Mouse (Mus musculus): ENCODE results near the gene Cfap45.

Gene Cfap45

DNA sequence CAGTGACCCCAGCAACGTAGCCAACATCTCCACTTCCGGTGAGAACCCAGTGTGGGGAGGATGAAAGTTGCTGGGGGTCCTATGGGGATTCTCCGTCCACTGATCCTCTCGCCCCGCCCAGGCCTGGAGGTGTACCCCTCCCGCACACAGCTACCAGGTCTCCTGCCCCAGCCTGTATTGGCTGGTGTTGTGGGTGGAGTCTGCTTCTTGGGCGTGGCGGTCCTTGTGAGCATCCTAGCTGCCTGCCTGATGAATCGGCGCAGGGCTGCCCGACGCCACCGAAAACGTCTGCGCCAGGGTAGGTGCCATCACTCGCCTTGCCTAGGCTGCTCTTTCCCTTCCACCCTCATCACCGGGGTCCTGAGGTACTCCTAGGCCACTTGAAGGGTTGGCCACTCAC is 24.6 kb upstream of the Cfap45 start:
- no peak for DNase-seq (ENCODE audit: extremely low spot score, low spot score)

DNA sequence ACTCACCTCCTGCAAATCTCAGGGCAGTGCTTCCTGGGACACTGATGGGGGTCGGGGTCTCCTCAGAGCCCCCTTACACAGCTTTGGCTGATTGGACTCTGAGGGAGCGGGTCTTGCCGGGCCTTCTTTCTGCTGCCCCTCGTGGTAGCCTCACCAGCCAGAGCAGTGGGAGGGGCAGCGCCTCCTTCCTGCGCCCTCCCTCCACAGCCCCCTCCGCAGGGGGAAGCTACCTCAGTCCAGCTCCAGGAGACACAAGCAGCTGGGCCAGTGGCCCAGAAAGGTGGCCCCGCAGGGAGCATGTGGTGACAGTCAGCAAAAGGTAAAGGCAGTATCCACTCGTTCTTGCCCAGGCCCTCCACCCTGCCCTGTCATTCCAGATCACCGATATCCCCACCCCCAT is 23.2 kb upstream of the Cfap45 start:
- DNase-seq (ENCODE audit: extremely low spot score, low spot score): no peak

DNA sequence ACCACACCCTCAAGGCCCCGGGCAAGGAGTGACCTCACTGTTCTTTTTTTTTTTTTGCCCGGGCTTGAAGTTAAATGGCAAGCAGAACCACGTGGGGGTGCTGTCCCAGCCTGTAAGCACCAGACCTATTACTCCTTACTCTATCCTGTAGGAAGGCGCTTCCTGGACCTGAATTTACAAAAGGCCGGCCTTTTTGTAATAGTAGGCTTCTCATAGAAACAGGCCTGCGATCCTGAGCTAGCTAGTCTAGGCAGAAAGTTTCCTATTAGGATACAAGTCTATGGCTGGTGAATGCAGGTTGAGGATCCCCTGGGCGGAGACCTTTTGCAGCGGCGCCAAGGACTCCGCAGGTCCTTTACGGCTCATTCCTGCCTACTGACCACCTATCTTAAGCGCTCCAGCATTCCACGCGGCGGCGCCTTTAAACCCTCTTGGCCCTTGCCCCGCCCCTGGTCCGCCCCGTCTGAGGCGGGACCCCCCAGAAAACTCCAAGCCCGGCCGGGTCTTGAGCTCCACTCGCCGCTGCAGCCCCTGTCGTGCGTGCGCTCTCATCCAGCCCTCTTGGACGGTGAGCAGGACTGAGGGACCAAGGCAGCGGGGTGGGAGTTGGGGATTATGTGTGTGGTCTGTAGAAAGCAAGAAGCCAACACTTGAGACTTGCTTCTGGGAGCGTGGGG is 20.7 kb upstream of the Cfap45 start, which contains the start of gene Tagln2:
Gene Tagln2, plus strand, starts transcription at position 283 of the 677 bp plus-strand sequence.
- peak; percentile 83 for DNase-seq (ENCODE audit: extremely low spot score, low spot score)

DNA sequence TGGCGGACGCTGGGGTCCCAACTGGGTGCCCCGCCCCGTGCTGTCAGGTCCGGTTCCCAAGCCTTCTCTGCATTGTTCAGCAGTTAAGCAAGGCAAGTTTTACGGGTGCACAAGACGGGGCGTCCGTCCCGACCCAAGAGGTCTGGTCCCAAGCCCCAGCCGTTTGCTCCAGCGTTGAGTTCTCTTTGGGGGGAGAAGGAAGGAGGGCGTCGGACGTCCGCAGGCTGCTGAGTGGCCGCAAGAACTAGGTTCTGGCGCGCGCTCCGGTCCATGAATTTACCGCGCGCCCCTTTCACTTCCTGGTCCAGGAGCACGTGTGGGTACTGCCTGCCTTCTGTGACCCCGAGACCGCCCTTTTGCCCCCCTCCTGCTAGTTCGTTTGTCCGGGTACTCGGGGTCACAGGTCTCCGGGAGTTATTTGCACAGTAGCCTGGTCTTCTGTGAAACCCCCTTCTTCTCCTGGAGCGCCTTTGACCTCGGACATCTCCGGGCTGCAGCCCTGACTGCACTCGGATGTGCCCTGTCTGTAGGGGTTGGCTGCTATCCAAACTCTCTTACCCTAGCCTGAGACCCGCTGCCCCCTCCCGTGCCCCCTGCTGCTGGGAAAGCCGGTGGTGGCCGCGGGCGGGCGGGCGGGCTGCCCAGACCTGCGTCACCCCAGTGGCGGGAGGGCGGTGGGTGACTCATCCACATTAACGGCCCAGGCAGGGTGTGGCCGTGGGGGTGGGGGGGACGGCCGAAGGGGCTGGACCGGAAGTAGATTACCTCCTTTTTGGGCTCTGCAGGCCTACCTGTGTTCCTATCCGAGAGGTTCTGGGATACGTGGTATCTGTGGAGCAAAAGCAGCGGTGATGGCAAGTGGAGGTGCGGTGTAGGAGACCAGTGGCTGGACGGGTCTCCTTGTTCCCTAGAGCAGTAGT is 19.9 kb upstream of the Cfap45 start:
- peak; percentile 68 for DNase-seq (ENCODE audit: extremely low spot score, low spot score)

DNA sequence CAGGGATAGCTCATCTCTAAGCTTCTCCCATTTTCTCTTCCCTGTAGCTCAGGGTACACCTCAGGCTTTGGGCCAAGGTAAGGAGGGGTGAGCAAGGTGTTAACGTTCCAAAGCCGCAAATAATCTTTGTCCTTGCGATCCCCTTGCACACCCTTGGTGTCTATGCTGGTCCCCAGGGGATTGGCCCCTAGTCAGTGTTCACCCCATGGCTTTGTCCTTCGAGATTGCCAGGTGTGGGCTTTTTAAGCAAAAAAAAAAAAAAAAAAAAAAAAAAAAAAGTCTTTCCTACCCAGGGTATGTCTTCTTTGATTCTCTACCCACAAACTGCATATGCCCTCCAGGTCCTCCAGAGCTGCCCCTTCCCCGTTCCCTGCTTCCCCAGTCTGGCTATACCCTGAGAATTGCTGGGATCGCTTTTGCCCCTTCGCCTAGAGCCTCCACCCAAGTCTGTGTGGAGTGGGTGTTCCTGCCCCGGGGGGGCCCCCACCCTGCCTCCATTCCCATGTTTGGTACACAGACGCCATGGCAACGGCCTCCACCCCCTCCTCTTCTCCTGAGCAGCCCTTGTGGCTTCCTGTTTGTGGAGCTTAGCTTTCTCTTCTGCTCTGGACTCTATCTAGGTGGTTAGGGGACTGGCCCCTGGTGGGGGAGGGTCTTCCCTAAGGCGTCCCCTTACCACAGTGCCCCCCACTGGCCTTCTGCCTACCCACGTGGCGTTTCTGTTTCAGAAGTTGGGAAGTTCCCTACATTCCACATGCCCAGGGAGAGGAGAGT is 19.0 kb upstream of the Cfap45 start:
- peak; percentile 56 for DNase-seq (ENCODE audit: extremely low spot score, low spot score)

DNA sequence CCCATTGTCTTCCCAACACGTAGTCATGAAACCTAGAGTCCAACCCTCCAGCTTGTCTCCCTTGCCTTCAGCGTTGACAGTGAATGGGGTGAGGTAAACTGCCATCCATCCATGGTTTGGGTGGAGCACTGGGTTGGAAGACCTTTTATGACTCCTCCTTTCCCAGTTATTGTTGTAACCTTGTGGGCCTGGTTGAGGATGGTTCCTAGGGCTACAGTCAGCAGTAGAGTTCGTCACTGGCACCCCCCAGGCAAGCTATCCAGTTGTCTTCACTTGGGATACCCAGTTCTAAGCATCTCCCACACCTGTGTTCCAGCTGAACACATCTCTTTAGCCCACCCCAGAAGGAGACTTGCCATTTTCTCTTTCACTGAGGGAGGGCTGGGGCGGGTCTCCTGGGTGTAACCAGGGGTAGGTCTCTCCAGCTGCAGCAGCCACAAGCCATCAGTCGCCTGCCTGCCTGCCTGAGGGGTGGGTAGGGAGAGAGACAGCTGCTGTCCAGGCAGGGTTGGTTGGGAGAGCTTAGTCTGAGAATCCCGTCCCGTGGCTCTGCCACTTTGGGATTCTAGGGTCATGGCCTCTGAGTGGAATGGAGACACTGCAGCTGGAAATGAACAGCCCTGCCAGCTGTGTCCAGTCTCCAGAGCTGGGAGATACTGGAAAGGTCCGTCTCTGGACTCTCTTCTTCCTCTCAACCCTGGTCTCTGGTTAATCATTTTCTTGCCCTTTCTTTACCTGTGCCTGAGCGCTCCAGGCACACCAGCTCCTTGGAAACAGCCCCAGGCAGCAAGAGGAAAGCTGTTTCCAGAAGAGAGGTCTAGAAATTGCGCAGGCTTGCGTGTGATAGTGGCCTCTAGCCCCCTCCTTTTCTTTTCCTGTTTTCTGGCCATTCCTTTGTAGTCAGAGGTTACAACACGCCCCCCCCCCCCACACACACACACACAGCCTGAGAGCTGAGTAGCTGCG is 18.2 kb upstream of the Cfap45 start:
- DNase-seq (ENCODE audit: extremely low spot score, low spot score): no peak

DNA sequence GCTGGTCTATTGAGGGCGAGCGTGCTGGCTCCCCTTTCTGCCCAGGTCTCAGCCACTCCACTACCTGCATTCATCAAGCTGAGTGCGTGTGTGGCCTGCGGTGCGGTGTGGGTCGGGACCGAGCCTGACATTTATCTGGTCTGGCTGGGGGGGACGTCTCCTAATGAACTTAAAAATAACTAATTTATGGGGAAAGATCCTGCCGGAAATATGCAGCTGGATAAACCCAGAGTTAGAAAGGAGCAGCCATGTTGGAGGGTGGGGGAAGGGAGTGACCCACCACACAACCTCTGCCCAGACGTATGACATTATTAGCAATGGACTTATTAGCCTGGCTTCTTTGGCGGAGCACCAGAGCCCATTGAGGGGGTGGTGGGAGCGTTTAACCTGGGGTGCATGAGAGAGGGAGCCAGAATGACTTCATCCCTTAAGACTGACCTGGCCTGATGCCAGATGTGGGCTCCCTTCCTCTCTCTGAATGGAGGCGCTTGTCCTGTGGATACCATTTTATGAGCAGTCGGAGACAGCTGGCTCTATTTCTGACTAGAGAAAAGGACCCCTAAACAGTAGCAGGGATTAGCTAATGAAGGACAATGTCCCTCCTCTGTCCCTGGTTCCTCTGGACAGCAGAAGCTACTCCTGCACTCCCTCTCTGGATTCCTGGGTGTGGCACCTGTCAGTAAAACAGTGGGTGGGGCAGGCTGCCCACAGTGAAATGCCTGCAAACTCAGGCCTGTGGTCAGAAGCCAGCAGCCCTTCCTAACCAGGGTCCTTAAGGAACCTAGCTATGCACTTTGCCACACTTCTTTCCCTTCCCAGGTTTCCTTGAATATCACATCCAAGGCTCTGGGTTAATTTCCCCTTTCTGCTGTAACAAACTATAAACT is 17.2 kb upstream of the Cfap45 start:
- DNase-seq (ENCODE audit: extremely low spot score, low spot score): no peak

DNA sequence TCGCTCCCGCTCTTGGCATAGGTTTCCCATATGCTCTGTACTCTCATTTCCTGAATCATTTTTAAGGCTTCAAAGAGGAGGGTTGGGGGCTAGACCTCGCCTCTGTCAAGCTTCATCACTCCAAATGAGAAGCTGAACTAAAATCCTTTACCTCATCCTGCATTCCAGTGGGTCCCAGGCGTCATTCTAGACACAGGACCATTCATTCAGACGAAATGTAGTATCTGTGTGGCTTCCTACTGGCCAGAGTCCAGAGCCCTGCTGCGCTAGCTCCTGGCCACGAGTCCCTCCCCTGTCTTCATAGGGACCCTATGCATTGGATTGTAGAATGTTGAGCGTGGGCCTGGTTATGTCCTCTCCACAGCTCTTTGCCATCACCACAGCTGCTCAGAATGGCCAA is 15.8 kb upstream of the Cfap45 start:
- DNase-seq (ENCODE audit: extremely low spot score, low spot score): no peak

DNA sequence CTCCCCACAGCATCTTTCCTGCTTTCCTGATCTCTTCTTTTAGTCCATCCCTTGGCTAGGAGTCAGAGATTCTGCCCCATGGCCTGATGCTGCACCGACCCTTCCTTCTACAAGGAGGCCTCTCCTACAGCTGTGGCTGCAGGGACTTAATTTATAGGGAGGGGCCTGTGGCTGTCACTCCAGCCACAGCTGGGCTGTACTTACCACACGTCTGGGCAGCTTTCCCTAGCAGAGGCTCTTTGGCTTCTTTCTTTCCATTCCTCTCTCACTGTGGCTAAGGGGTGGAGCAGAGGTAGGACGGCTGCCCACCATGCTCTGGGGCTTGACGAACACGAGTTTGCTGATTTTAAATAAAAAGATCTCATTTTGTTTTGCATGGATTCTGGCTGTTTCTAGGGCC is 13.6 kb upstream of the Cfap45 start:
- DNase-seq (ENCODE audit: extremely low spot score, low spot score): no peak

DNA sequence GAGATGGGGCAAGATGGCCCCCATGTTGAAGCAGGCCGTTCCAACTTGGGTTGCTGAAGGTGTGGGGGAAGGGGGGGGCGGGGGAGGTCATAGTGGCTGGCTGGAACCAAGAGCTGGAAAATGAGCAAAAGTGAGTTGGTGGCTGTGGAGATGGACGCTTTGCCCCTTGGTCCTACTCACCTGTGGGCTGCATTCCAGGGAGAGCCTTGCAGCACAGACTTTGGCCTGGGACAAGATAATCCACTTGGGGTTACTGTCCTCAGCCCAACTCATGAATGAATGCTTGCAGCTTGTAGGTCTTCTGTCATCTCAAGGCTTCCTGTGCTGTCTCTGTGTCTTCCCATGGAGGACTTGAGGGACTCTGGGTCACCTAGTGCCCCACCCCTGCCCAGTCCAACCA is 12.9 kb upstream of the Cfap45 start:
- no peak for DNase-seq (ENCODE audit: extremely low spot score, low spot score)

DNA sequence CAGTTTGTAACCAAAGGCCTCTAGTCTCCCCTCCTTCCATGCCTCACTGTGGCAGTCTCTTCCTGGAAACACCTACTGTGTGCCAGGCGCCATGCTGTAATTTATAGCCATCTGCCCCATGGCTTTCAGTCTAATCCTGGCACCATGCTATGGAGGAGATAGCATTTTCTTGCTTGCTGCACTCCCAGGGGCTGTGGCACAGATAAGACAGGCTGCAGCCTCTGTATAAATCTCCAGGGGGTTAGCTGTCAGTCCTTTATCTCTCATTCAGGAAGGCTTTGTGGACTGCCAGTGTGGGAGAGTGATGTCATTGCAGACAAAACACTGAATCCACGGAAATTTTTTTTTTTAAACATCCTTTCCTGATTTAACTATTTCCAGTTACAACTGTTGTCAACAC is 12.4 kb upstream of the Cfap45 start:
- no peak for DNase-seq (ENCODE audit: extremely low spot score, low spot score)

DNA sequence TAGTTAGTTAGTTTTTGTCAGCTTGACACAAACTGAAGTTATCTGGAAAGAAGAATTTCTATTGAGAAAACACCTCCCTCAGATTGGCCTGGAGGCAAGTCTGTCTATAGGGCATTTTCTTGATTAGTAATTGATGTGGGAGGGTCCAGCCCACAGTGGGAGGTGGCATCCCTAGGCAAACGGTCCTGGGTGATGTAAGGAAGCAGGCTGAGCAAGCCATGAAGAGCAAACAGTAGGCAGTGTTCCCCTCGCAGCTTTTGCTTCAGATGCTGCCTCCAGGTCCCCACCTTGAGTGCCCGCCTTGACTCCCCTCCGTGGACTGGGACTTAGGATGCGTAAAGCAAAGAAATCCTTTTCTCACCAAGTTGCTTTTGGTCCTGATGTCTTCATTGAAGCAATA is 11.4 kb upstream of the Cfap45 start:
- DNase-seq (ENCODE audit: extremely low spot score, low spot score): no peak

DNA sequence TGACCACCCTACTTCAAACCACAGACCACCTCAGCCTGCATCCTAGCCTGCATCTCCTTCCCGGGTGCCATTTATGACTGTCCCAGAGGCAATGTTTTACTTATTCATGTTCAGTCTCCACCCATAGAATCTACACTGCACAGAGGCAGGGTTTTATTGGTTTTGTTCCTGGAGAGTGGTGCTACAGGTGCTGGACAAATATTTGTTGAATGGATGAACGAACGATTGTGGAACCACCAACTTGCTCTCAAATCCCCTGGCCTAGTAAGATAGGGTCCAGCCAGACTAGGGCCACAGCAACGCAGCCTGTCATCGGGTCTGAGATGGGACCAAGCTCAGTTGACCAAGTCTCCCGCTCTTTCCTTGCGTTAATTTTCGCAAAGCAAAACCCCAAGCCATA is 10.6 kb upstream of the Cfap45 start:
- no peak for DNase-seq (ENCODE audit: extremely low spot score, low spot score)

DNA sequence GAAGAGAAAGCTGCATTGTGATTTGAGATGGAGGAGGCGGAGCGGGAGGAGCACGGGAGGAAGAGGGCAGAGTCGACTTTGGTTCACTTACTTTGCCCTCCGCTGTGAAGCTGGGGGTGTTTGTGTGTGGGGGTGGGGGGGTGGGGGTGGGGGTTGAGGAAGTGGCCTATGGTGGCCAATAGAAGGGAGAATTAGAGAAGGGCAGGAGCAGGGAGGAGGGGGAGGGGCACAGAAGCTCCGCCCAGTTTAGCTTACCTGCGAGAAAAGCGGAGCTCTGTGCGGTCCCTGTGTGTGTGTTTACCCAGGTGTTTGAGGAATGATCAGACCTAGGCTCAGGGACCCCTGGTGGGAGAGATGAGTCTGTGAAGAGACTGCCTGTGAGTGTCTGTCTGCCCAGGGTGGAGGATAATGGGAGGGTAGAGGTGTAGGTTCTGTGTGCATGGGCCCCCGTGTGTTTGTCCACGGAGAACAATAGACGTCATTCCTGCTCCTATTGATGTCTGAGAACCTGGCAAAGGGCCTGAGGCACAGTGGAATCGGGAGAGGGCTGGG is 10.1 kb upstream of the Cfap45 start:
- DNase-seq (ENCODE audit: extremely low spot score, low spot score): no peak

DNA sequence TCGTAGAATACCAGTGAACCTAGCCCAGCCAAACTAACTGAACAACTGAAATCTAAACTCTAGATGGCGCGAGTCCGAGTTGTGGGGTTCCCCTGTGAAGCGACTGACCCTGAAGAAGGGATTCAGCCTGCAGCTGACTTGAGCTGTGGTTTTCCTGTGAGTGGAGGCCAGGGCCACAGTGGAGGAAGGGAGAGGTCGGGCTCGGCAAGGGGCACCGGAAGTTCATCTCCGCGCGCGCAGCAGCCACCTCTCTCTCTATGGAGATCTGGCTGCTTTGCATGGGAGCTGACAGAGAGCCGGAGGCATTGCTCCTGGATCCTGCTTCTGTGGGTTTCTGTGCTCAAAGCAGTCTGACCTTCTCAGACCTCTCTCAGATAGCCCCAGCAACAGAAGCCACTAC is 7.6 kb upstream of the Cfap45 start:
- peak; percentile 43 for DNase-seq (ENCODE audit: extremely low spot score, low spot score)

DNA sequence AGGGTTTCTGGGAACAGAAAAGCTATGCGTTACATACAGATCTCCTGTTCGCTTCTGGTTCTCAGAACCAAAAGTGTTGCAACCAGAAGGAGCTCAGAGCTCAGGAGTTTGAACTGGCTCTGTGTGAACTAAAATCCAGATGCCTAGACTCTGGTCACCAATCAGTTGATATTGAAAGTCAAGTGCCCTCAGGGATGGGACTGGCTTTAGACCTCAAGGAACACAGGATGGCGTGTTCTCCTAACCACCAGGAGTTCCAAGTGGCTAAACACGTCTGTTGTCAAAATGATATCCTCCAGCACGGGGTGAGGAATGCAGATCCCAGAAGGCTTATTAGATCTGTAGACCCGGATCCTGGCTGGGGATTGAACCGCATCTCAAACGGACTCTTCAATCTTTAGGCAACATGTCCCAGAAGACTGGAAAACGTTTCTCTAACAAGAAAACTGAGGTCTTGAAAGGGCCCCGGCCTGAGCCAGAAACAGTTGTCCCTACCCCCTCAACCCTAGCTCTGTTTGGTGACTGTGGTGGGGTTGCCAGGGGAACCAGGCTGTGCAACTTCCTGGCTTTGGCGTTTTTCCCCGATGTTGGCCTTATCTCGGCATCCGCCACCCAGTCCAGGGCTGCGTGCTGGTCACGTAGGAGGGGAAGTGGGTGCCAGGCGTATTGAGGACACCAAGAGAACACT is 6.9 kb upstream of the Cfap45 start:
- no peak for DNase-seq (ENCODE audit: extremely low spot score, low spot score)

DNA sequence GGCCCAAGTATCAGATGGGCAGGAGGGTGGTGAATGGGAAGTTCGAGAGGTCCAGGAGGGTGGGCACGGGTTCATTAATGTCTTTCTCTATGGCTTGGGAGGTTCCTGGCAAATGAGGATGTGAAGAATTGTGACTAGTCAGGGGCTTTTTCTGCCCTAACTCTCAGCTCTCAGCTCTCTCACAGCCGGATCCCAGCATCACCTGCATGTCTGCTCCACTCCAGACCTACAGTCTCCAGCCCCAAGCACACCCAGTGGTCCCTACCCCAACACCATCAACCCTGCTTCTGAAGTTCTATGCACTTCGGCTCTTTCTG is 6.4 kb upstream of the Cfap45 start:
- DNase-seq (ENCODE audit: extremely low spot score, low spot score): no peak

DNA sequence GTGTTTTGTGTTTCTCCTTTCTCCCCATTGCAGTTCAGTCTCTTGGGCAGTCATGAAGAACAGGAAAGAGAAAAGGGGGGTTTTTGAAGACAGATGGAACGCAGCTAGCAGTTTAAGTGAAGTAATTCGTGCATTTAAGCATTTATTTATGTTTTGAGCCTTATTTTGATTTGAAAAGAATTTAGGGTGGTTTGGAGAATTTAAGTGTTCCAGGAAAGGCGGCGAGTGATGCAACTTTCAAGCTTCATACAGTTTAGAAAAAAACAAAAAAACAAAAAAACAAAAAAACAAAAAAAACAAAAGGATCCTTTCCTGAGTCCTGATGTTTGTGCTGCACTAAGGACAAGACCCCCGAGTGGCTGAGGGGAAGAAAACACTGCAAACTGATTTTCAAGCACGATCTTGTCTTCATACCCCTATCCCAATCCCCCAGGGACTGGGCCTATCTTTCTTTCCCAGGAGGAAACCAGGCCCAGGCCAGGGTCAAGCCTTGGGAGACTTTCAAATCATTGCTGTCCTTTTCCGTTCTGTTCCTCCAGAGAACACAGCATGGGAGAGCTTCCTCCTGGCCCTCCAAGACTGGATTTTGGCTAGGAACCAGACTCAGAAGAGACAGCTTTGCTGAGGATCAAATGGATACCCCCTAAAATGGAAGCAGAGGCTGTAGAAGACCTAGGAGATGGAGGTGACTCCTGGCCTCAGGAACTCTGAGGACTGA is 5.9 kb upstream of the Cfap45 start:
- DNase-seq (ENCODE audit: extremely low spot score, low spot score): no peak
